Mouse (Mus musculus): Measurements from ENCODE around the gene Cbr2.

The Cbr2 gene

GRCm38 (mm10) chr11:120712771-120713568 lies 18.9 kb downstream of the Cbr2 start:
- DNase-seq (ENCODE audit: extremely low read depth, insufficient read length, low spot score): peak; percentile 86

GRCm38 (mm10) chr11:120711980-120712604 lies 19.8 kb downstream of the Cbr2 start:
- no peak for DNase-seq (ENCODE audit: extremely low read depth, insufficient read length, low spot score)

- no peak for DNase-seq (ENCODE audit: extremely low read depth, insufficient read length, low spot score)
Observed at GRCm38 (mm10) chr11:120710672-120711071, 21.2 kb downstream of the Cbr2 start.

GRCm38 (mm10) chr11:120709551-120709950 lies 22.4 kb downstream of the Cbr2 start:
- DNase-seq (ENCODE audit: extremely low read depth, insufficient read length, low spot score): no peak

GRCm38 (mm10) chr11:120707969-120708368 lies 23.9 kb downstream of the Cbr2 start:
- no peak for DNase-seq (ENCODE audit: extremely low read depth, insufficient read length, low spot score)

GRCm38 (mm10) chr11:120707225-120707624 lies 24.7 kb downstream of the Cbr2 start:
- DNase-seq (ENCODE audit: extremely low read depth, insufficient read length, low spot score): no peak

GRCm38 (mm10) chr11:120706120-120706519 lies 25.8 kb downstream of the Cbr2 start:
- no peak for DNase-seq (ENCODE audit: extremely low read depth, insufficient read length, low spot score)

- no peak for DNase-seq (ENCODE audit: extremely low read depth, insufficient read length, low spot score)
Observed at GRCm38 (mm10) chr11:120704486-120705325, 27.2 kb downstream of the Cbr2 start.

- peak; percentile 92 for DNase-seq (ENCODE audit: extremely low read depth, insufficient read length, low spot score)
Observed at GRCm38 (mm10) chr11:120703696-120704454, 28.0 kb downstream of the Cbr2 start.

GRCm38 (mm10) chr11:120697741-120698140 lies 34.2 kb downstream of the Cbr2 start:
- DNase-seq (ENCODE audit: extremely low read depth, insufficient read length, low spot score): peak; percentile 94

GRCm38 (mm10) chr11:120696568-120696967 lies 35.3 kb downstream of the Cbr2 start:
- DNase-seq (ENCODE audit: extremely low read depth, insufficient read length, low spot score): no peak

GRCm38 (mm10) chr11:120695641-120696040 lies 36.3 kb downstream of the Cbr2 start:
- no peak for DNase-seq (ENCODE audit: extremely low read depth, insufficient read length, low spot score)

- no peak for DNase-seq (ENCODE audit: extremely low read depth, insufficient read length, low spot score)
Observed at GRCm38 (mm10) chr11:120695184-120695583, 36.7 kb downstream of the Cbr2 start.

GRCm38 (mm10) chr11:120693461-120693860 lies 38.5 kb downstream of the Cbr2 start:
- no peak for DNase-seq (ENCODE audit: extremely low read depth, insufficient read length, low spot score)

- peak; percentile 46 for DNase-seq (ENCODE audit: extremely low read depth, insufficient read length, low spot score)
Observed at GRCm38 (mm10) chr11:120692471-120693011, 39.4 kb downstream of the Cbr2 start.

- no peak for DNase-seq (ENCODE audit: extremely low read depth, insufficient read length, low spot score)
Observed at GRCm38 (mm10) chr11:120689365-120689764, 42.5 kb downstream of the Cbr2 start.

- DNase-seq (ENCODE audit: extremely low read depth, insufficient read length, low spot score): no peak
Observed at GRCm38 (mm10) chr11:120686650-120687272, 45.2 kb downstream of the Cbr2 start.

GRCm38 (mm10) chr11:120684660-120685059 lies 47.3 kb downstream of the Cbr2 start:
- DNase-seq (ENCODE audit: extremely low read depth, insufficient read length, low spot score): no peak

GRCm38 (mm10) chr11:120684086-120684485 lies 47.8 kb downstream of the Cbr2 start:
- DNase-seq (ENCODE audit: extremely low read depth, insufficient read length, low spot score): no peak

- no peak for DNase-seq (ENCODE audit: extremely low read depth, insufficient read length, low spot score)
Observed at GRCm38 (mm10) chr11:120683536-120683935, 48.4 kb downstream of the Cbr2 start.

Data from 3134 (cell line).